In genomic region chr9:64487377-64487776, GRCm38 (mm10) we compare ENCODE assay signal across 28 mouse cellular contexts.
DNase-seq lines count a peak whose midpoint lies in the region; ATAC-seq and TF ChIP-seq lines count a peak whose summit lies in the region.
"Had no signal": no experiment of that assay in that cellular context is flagged by ENCODE, and none has a peak within 500 bp of the region (broad histone marks: within the 10 kb centered on the region; RNA-seq: fewer than 3 reads in every experiment).

No protein-coding gene starts in this region.

- H3K4me1 ChIP-seq in midbrain, postnatal 0 days (ENCODE audit: insufficient read depth, low read length): 0 out of 2 replicates have a peak, but pooled peaks cover 5% of the 10 kb centered on the region
- no peaks in the 10 kb centered on the region for H3K4me1 ChIP-seq in forebrain, embryonic 14.5 days (ENCODE audit: control insufficient read depth, insufficient read depth, low read length)
- H3K4me1 ChIP-seq: heart, embryonic 12.5 days; hindbrain, embryonic 10.5 days; limb, embryonic 12.5 days; liver, embryonic 13.5 days; megakaryocyte, embryonic 14.5 days had no signal

- H3K4me3 ChIP-seq in midbrain, postnatal 0 days (ENCODE audit: low read depth, low read length): no peak overlapping the region
- H3K4me3 ChIP-seq in forebrain, embryonic 14.5 days (ENCODE audit: low read depth, low read length): no peak overlapping the region
- H3K4me3 ChIP-seq: heart, embryonic 12.5 days; hindbrain, embryonic 10.5 days; intestine, embryonic 15.5 days; limb, embryonic 12.5 days; liver, embryonic 13.5 days; megakaryocyte, embryonic 14.5 days; midbrain, embryonic 15.5 days; myocyte; neural tube, embryonic 13.5 days had no signal

- TF ChIP-seq CTCF in midbrain, postnatal 0 days (IDR thresholded peaks at IDR 0.05): no peak

- no peaks in the 10 kb centered on the region for H3K9me3 ChIP-seq in midbrain, postnatal 0 days (ENCODE audit: low read length)
- H3K9me3 ChIP-seq in forebrain, embryonic 14.5 days (replicated peaks; ENCODE audit: control insufficient read depth, low read length): no peaks in the 10 kb centered on the region
- H3K9me3 ChIP-seq: heart, embryonic 12.5 days; hindbrain, embryonic 10.5 days; intestine, embryonic 15.5 days; limb, embryonic 12.5 days; liver, embryonic 13.5 days; megakaryocyte, embryonic 14.5 days; midbrain, embryonic 15.5 days; neural tube, embryonic 13.5 days had no signal

- H3K4me2 ChIP-seq in midbrain, postnatal 0 days (ENCODE audit: low read depth, low read length, poor library complexity, severe bottlenecking): no peak overlapping the region
- H3K4me2 ChIP-seq in forebrain, embryonic 14.5 days (ENCODE audit: low read length): no peak overlapping the region
- H3K4me2 ChIP-seq: heart, embryonic 12.5 days; intestine, embryonic 15.5 days; limb, embryonic 12.5 days; liver, embryonic 13.5 days; midbrain, embryonic 15.5 days; neural tube, embryonic 13.5 days had no signal

- H3K27me3 ChIP-seq in midbrain, postnatal 0 days (ENCODE audit: insufficient read depth, low read length): no peaks in the 10 kb centered on the region
- H3K27me3 ChIP-seq in forebrain, embryonic 14.5 days (replicated peaks; ENCODE audit: control insufficient read depth, insufficient read depth, low read length): no peaks in the 10 kb centered on the region
- H3K27me3 ChIP-seq: CH12.LX; intestine, embryonic 15.5 days; midbrain, embryonic 15.5 days had no signal

- WGBS in midbrain, postnatal 0 days: 72% methylated on average over 4 of the region's 4 CpGs
- 58% methylated on average over 4 of the region's 4 CpGs for WGBS in forebrain, embryonic 14.5 days

- no peak for ATAC-seq in midbrain, postnatal 0 days (ENCODE audit: low FRiP score)
- ATAC-seq in forebrain, embryonic 14.5 days: no peak
- ATAC-seq: activated CD4-positive, CD25-positive, alpha-beta regulatory T cell, adult 4 months; forebrain, embryonic 16.5 days; hindbrain, embryonic 16.5 days; intestine, embryonic 15.5 days; midbrain, embryonic 15.5 days had no signal

- no peak overlapping the region for H3K9ac ChIP-seq in midbrain, postnatal 0 days (replicated peaks; ENCODE audit: low read length, poor library complexity, severe bottlenecking)
- H3K9ac ChIP-seq in forebrain, embryonic 14.5 days (ENCODE audit: low read length): no peak overlapping the region
- H3K9ac ChIP-seq: heart, embryonic 12.5 days; intestine, embryonic 15.5 days; limb, embryonic 12.5 days; liver, embryonic 13.5 days; midbrain, embryonic 15.5 days; neural tube, embryonic 13.5 days had no signal

- H3K36me3 ChIP-seq in midbrain, postnatal 0 days (ENCODE audit: insufficient read depth, low read length): no peaks in the 10 kb centered on the region
- no peaks in the 10 kb centered on the region for H3K36me3 ChIP-seq in forebrain, embryonic 14.5 days (ENCODE audit: control insufficient read depth, insufficient read depth, low read length)
- H3K36me3 ChIP-seq: heart, embryonic 12.5 days; hindbrain, embryonic 10.5 days; intestine, embryonic 15.5 days; limb, embryonic 12.5 days; liver, embryonic 13.5 days; midbrain, embryonic 15.5 days; neural tube, embryonic 13.5 days had no signal

- no peak overlapping the region for H3K27ac ChIP-seq in midbrain, postnatal 0 days (ENCODE audit: low read depth, low read length)
- H3K27ac ChIP-seq in forebrain, embryonic 14.5 days (ENCODE audit: low read depth, low read length): no peak overlapping the region
- H3K27ac ChIP-seq: hindbrain, embryonic 10.5 days; intestine, embryonic 15.5 days; kidney, postnatal 0 days; limb, embryonic 12.5 days; liver, embryonic 13.5 days; midbrain, embryonic 15.5 days; stomach, postnatal 0 days had no signal

- peak; percentile 6 for DNase-seq in kidney, adult 9 months
- DNase-seq in kidney, postnatal 10 days: no peak
- peak; percentile 21 for DNase-seq in R1 (ENCODE audit: low read depth, low spot score)
- peak; percentile 80 to 90 for DNase-seq in cerebellum, adult 18-20 months
- peak; percentile 73 to 79 for DNase-seq in cerebellum, postnatal 14 days
- DNase-seq in frontal cortex, adult 2 months (ENCODE audit: extremely low spot score in 1 of 2, low spot score in 1 of 2): no peak
- no peak for DNase-seq in midbrain, postnatal 0 days (ENCODE audit: low spot score)
- DNase-seq in forebrain, embryonic 14.5 days (ENCODE audit: low spot score): no peak
- DNase-seq: adrenal gland, adult 8-10 months; gastrocnemius, postnatal 14 days; heart, adult 18-20 months; heart, postnatal 10 days; liver, embryonic 13.5 days; lung, adult 2 months had no signal

Comparison
In these comparisons a context has a peak if more than half of its experiments do, and no peak if none do; other contexts are left out.
1. DNase-seq: peak in kidney, adult 9 months (single experiment), R1 (single experiment), cerebellum, adult 18-20 months (2 of 2) and cerebellum, postnatal 14 days (2 of 2); none in kidney, postnatal 10 days (single experiment), frontal cortex, adult 2 months (0 of 2), midbrain, postnatal 0 days (single experiment) and forebrain, embryonic 14.5 days (single experiment).